Mouse (Mus musculus): ENCODE data around the gene Zfp609. TPM values are rescaled to one million over a fixed set of nuclear protein-coding genes. Genes with fewer than 3 reads are reported as not detected.
A peak's percentile ranks its signal among the peaks of the same experiment; 100 is the strongest.
"Not testable (repeated sequence)": the region's sequence is repeated elsewhere in the genome, so short reads cannot be mapped to it uniquely, and the experiment has no call there.

Zfp609 gene
- polyA plus RNA-seq, 1 experiment from 2014 or later: 8.1 TPM

DNA sequence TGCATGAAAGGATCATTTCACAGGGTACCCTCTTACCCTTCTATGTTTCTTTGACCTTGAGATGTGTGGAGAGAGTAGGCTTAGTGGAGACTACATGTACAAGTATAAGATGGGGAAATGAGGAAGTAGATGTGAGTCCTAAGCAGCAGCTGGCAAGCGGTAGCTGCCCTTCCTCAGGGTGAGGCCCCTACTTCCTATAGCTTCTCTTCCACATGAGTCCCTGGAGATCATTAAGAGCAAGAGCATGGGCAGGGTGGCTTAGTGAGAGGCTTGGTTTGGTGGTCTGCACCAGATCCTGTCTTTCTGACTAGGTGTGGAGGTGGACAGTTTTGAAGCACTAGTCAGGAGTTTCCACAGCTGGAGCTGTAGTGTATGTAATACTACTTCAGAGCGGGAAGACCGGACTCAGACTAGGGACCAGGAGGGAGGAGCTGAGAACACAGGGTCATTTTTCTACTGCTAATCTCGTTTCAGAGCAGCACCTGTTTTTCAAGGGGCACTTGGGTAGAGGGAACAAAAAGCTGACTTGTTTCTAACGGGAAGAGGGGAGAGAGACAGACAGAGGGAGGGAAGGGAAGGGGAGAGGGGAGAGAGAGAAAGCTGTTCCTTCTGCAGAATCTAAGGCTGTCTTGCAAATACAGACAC, 134.3 kb downstream of the Zfp609 start:
- H3K9me3 ChIP-seq (replicated peaks; ENCODE audit: control insufficient read depth, low read length): no peaks in the 10 kb centered on the region
- no peak overlapping the region for H3K4me2 ChIP-seq
- peaks cover 18% of the 10 kb centered on the region for H3K36me3 ChIP-seq (ENCODE audit: control insufficient read depth, insufficient read depth, low read length)
- ATAC-seq (replicated peaks; ENCODE audit: insufficient number of reproducible peaks, low FRiP score, low TSS enrichment): no peak
- H3K9ac ChIP-seq (ENCODE audit: low read depth, low read length): no peak overlapping the region
- H3K4me1 ChIP-seq (ENCODE audit: control insufficient read depth, insufficient read depth, low read length): peaks cover 21% of the 10 kb centered on the region
- H3K27ac ChIP-seq (ENCODE audit: low read depth, low read length): peak overlapping the region; percentile 35
- WGBS (ENCODE audit: insufficient replicate concordance): 40% methylated on average over 5 of the region's 5 CpGs
- no peaks in the 10 kb centered on the region for H3K27me3 ChIP-seq (ENCODE audit: control insufficient read depth, insufficient read depth, low read length)
- no peak overlapping the region for H3K4me3 ChIP-seq (ENCODE audit: low read depth, low read length)

DNA sequence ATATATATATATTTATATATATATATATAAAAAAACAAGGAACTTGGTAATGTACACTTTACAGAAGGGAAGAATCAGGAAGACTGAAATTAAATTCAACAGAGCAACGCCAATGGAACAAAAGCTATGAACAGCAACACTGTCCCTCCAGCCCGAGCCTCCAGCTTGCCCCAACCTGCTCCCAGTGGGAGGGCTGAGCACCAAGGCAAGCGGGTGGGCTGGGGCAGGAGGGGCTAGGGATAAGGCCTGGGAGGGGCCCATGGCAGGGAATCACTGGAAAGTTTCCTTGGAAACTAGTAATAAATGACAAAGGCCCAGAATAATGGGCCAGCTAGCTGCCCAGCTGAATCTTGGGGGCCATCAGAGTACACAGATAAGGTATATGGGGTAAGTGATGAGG, 134.9 kb downstream of the Zfp609 start:
- no peak overlapping the region for H3K4me2 ChIP-seq
- WGBS (ENCODE audit: insufficient replicate concordance): 64% methylated on average over 3 of the region's 3 CpGs
- H3K9ac ChIP-seq (ENCODE audit: low read depth, low read length): no peak overlapping the region
- ATAC-seq (replicated peaks; ENCODE audit: insufficient number of reproducible peaks, low FRiP score, low TSS enrichment): no peak
- H3K4me1 ChIP-seq (ENCODE audit: control insufficient read depth, insufficient read depth, low read length): peaks cover 21% of the 10 kb centered on the region
- no peak overlapping the region for H3K4me3 ChIP-seq (ENCODE audit: low read depth, low read length)
- H3K9me3 ChIP-seq (replicated peaks; ENCODE audit: control insufficient read depth, low read length): no peaks in the 10 kb centered on the region
- H3K27ac ChIP-seq (ENCODE audit: low read depth, low read length): 0 out of 2 replicates have a peak overlapping the region, but pooled peaks have one; percentile 7
- H3K27me3 ChIP-seq (ENCODE audit: control insufficient read depth, insufficient read depth, low read length): no peaks in the 10 kb centered on the region
- H3K36me3 ChIP-seq (ENCODE audit: control insufficient read depth, insufficient read depth, low read length): peaks cover 19% of the 10 kb centered on the region

DNA sequence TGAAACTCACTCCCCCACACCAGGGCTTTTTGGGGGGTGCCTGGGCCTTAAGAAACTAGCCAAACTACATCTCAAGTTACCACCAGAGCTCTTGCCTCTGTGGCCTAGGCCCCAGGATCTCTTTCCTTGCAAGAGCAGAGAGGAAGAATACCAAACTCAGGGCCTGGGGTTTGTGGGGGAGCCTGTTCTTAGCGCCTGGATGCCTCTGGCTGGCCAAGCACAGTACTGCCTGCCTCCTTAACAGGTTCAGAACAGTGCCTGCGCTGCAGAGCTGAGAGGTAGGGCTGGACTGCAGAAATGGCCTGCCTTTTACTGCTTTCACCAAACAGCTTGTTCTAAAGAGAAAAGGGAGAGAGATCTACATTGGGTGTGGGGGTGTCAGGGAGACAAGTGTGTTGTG, 137.5 kb downstream of the Zfp609 start:
- 88% methylated on average over 2 of the region's 2 CpGs for WGBS (ENCODE audit: insufficient replicate concordance)
- H3K9me3 ChIP-seq (replicated peaks; ENCODE audit: control insufficient read depth, low read length); H3K4me3 ChIP-seq (ENCODE audit: low read depth, low read length); H3K27me3 ChIP-seq (ENCODE audit: control insufficient read depth, insufficient read depth, low read length); H3K9ac ChIP-seq (ENCODE audit: low read depth, low read length); ATAC-seq (replicated peaks; ENCODE audit: insufficient number of reproducible peaks, low FRiP score, low TSS enrichment); H3K4me2 ChIP-seq; H3K27ac ChIP-seq (ENCODE audit: low read depth, low read length): not testable (repeated sequence)
- H3K36me3 ChIP-seq (ENCODE audit: control insufficient read depth, insufficient read depth, low read length): peaks cover 23% of the 10 kb centered on the region
- peaks cover 14% of the 10 kb centered on the region for H3K4me1 ChIP-seq (ENCODE audit: control insufficient read depth, insufficient read depth, low read length)

DNA sequence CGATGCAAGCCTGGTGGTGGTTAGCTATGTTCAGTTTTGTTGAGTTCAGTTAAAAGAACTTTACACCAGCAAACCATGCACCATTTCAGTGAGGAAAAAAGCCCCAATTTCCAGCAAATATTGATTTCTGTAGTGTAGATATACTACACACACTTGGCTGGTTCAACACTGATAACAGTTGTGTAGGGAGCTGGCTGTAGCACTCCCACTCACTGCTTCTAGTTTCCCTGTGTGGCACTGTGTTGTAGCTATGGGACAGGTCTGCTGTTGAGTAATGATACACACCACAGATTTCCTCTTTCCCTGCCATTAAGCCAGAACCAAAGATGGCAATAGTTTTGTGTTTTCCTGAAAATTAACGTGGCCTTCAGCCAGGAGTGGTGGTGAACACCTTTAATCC, 142.7 kb downstream of the Zfp609 start:
- H3K4me2 ChIP-seq: no peak overlapping the region
- peaks cover 14% of the 10 kb centered on the region for H3K36me3 ChIP-seq (ENCODE audit: control insufficient read depth, insufficient read depth, low read length)
- no peak overlapping the region for H3K27ac ChIP-seq (ENCODE audit: low read depth, low read length)
- H3K9ac ChIP-seq (ENCODE audit: low read depth, low read length): no peak overlapping the region
- WGBS (ENCODE audit: insufficient replicate concordance): 85% methylated on average over 2 of the region's 2 CpGs
- no peak for ATAC-seq (replicated peaks; ENCODE audit: insufficient number of reproducible peaks, low FRiP score, low TSS enrichment)
- H3K4me3 ChIP-seq (ENCODE audit: low read depth, low read length): no peak overlapping the region
- no peaks in the 10 kb centered on the region for H3K9me3 ChIP-seq (replicated peaks; ENCODE audit: control insufficient read depth, low read length)
- peaks cover 14% of the 10 kb centered on the region for H3K4me1 ChIP-seq (ENCODE audit: control insufficient read depth, insufficient read depth, low read length)
- no peaks in the 10 kb centered on the region for H3K27me3 ChIP-seq (ENCODE audit: control insufficient read depth, insufficient read depth, low read length)

DNA sequence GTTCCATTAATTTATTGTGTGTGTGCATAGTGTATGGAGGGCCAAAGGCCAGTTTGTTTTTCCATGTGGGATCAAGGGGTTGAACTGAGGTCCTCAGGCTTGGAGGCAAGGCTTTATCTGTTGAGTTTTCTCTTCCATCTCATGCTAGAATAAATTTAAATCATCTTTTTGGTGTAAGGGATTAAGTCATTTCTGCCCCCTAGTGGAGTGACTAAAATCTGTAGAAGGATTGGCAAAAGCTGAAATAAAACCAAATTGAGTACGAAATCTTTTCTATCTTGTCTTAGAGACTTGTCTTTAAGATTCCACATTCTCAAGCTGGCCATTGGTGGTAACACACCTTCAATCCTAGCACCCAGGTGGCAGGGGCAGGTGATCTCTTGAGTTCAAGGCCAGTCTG, 144.4 kb downstream of the Zfp609 start:
- no peaks in the 10 kb centered on the region for H3K27me3 ChIP-seq (ENCODE audit: control insufficient read depth, insufficient read depth, low read length)
- no peak overlapping the region for H3K4me2 ChIP-seq
- WGBS (ENCODE audit: insufficient replicate concordance): 86% methylated on average over 1 of the region's 1 CpGs
- no peak overlapping the region for H3K9ac ChIP-seq (ENCODE audit: low read depth, low read length)
- no peaks in the 10 kb centered on the region for H3K9me3 ChIP-seq (replicated peaks; ENCODE audit: control insufficient read depth, low read length)
- peaks cover 7% of the 10 kb centered on the region; the same call in 1 of the 2 replicates for H3K36me3 ChIP-seq (ENCODE audit: control insufficient read depth, insufficient read depth, low read length)
- no peak for ATAC-seq (replicated peaks; ENCODE audit: insufficient number of reproducible peaks, low FRiP score, low TSS enrichment)
- no peak overlapping the region for H3K4me3 ChIP-seq (ENCODE audit: low read depth, low read length)
- no peak overlapping the region for H3K27ac ChIP-seq (ENCODE audit: low read depth, low read length)
- H3K4me1 ChIP-seq (ENCODE audit: control insufficient read depth, insufficient read depth, low read length): peaks cover 30% of the 10 kb centered on the region

DNA sequence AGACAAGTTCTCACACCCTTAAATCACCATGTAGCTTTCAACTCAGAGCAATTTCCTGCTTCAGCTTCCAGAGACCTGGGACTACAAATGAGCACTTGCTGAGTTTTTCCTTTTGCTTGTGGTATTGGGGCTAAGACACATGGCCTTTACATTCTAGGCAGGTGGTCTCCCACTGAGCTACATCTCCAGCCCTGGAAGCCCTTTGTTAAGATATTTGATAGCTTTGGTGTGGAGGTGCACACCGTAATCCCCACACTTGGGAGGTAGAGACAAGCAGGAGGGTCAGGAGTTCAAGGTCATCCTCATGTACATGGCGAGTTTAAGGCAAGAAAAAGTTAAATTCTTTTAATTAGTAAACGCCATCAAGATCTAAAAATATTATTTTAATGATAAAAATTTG, 145.2 kb downstream of the Zfp609 start:
- ATAC-seq (replicated peaks; ENCODE audit: insufficient number of reproducible peaks, low FRiP score, low TSS enrichment): no peak
- H3K4me3 ChIP-seq (ENCODE audit: low read depth, low read length): no peak overlapping the region
- no peak overlapping the region for H3K9ac ChIP-seq (ENCODE audit: low read depth, low read length)
- H3K36me3 ChIP-seq (ENCODE audit: control insufficient read depth, insufficient read depth, low read length): peaks cover 7% of the 10 kb centered on the region; the same call in 1 of the 2 replicates
- peaks cover 33% of the 10 kb centered on the region for H3K4me1 ChIP-seq (ENCODE audit: control insufficient read depth, insufficient read depth, low read length)
- no peaks in the 10 kb centered on the region for H3K9me3 ChIP-seq (replicated peaks; ENCODE audit: control insufficient read depth, low read length)
- H3K27ac ChIP-seq (ENCODE audit: low read depth, low read length): no peak overlapping the region
- 78% methylated on average over 3 of the region's 3 CpGs for WGBS (ENCODE audit: insufficient replicate concordance)
- H3K27me3 ChIP-seq (ENCODE audit: control insufficient read depth, insufficient read depth, low read length): no peaks in the 10 kb centered on the region
- no peak overlapping the region for H3K4me2 ChIP-seq

DNA sequence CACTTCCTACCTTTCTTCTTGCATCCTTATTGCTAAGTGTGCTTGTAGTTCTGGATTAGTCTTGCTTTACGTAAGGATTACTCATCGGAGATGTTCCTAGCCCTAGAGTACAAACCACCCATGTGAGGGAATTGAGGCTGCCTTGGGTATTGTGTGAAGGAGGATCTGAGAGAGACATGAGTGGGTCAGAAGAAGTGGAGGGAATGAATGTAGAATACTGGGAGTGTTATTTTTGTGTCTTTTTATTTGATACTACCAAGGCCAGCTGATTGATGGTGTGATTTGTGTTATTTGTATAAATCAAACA, 145.8 kb downstream of the Zfp609 start:
- Histone ChIP-seq H3K27me3 (ENCODE audit: control insufficient read depth, insufficient read depth, low read length) (no peaks in the 10 kb centered on the region), H3K4me2 (no peak overlapping the region), H3K9me3 (replicated peaks; ENCODE audit: control insufficient read depth, low read length) (no peaks in the 10 kb centered on the region), H3K27ac (ENCODE audit: low read depth, low read length) (no peak overlapping the region), H3K4me1 (ENCODE audit: control insufficient read depth, insufficient read depth, low read length) (peaks cover 34% of the 10 kb centered on the region), H3K36me3 (ENCODE audit: control insufficient read depth, insufficient read depth, low read length) (peaks cover 6% of the 10 kb centered on the region; the same call in 1 of the 2 replicates), H3K4me3 (ENCODE audit: low read depth, low read length) (no peak overlapping the region), H3K9ac (ENCODE audit: low read depth, low read length) (no peak overlapping the region)
- no peak for ATAC-seq (replicated peaks; ENCODE audit: insufficient number of reproducible peaks, low FRiP score, low TSS enrichment)
- 85% methylated on average over 2 of the region's 2 CpGs for WGBS (ENCODE audit: insufficient replicate concordance)

DNA sequence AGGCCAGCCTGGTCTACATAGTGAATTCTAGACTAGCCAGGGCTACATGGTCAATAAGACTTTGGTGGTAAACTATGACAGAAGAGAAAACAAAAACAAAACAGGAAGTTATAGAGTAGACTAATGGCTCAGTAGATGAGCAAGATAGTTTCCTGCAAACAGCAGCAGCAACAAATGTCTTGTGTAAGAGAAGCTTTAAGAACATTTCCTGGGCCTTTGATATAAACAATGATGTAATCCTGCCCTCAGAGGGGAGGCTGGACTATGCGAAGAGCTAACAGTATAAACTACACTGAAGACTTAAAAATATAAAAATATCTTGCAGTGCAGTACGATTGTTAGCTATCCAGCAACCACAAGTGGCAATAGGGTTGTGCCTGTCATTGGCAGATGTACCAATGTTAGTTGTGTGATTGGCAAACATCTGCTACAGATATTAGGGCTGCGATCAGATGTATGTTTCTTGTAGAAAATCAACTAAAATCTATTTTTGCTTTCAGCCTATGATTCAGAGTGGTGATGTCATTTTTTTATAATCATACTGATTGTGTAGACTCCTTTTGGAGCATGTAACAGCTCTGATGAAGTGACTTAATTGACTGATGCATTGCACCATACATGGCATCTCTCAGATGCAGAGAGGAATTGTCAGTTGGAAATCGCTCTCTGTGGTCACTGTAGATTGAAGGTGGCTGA, 146.3 kb downstream of the Zfp609 start:
- no peak overlapping the region for H3K4me2 ChIP-seq
- H3K9ac ChIP-seq (ENCODE audit: low read depth, low read length): no peak overlapping the region
- H3K9me3 ChIP-seq (replicated peaks; ENCODE audit: control insufficient read depth, low read length): no peaks in the 10 kb centered on the region
- WGBS (ENCODE audit: insufficient replicate concordance): 82% methylated on average over 4 of the region's 4 CpGs
- H3K4me1 ChIP-seq (ENCODE audit: control insufficient read depth, insufficient read depth, low read length): peaks cover 34% of the 10 kb centered on the region
- no peak for ATAC-seq (replicated peaks; ENCODE audit: insufficient number of reproducible peaks, low FRiP score, low TSS enrichment)
- H3K27ac ChIP-seq (ENCODE audit: low read depth, low read length): no peak overlapping the region
- no peak overlapping the region for H3K4me3 ChIP-seq (ENCODE audit: low read depth, low read length)
- H3K27me3 ChIP-seq (ENCODE audit: control insufficient read depth, insufficient read depth, low read length): no peaks in the 10 kb centered on the region
- H3K36me3 ChIP-seq (ENCODE audit: control insufficient read depth, insufficient read depth, low read length): peaks cover under 1% of the 10 kb centered on the region; the same call in 1 of the 2 replicates
